ENCODE assay signal across 8 mouse cellular contexts in genomic region chr11:80779527-80780344, GRCm38 (mm10). TPM values are rescaled to one million over a fixed set of nuclear protein-coding genes. Genes with fewer than 3 reads are reported as not detected.
A peak's percentile ranks its signal among the peaks of the same experiment; 100 is the strongest.
DNase-seq lines count a peak whose midpoint lies in the region; ATAC-seq and TF ChIP-seq lines count a peak whose summit lies in the region.

Gene Myo1d, minus strand, starts transcription at chr11:80780025.

- H3K36me3 ChIP-seq in hindbrain, embryonic 11.5 days (ENCODE audit: control insufficient read depth, insufficient read depth, low read length), result no peaks in the 10 kb centered on the region
- H3K36me3 ChIP-seq in lung, embryonic 16.5 days (ENCODE audit: control insufficient read depth, insufficient read depth, low read length), result no peaks in the 10 kb centered on the region

- 0 out of 2 replicates have a peak, but pooled peaks cover 2% of the 10 kb centered on the region for H3K4me1 ChIP-seq in hindbrain, embryonic 11.5 days (replicated peaks; ENCODE audit: control insufficient read depth, insufficient read depth, low read length)
- peaks cover 10% of the 10 kb centered on the region for H3K4me1 ChIP-seq in lung, embryonic 16.5 days (replicated peaks; ENCODE audit: control insufficient read depth, insufficient read depth, low read length)

- in situ Hi-C loops in Patski (cut with MboI; ENCODE audit: low pct_unique_long_range_greater_than_20kb), result loop anchor here (5.0 kb wide), 1 partner anchor 82 kb away; no protein-coding TSS in a partner anchor

- peak; percentile 88 for ATAC-seq in Patski
- ATAC-seq in hindbrain, embryonic 11.5 days (ENCODE audit: low FRiP score), result peak; percentile 94
- peak; percentile 97 for ATAC-seq in lung, embryonic 16.5 days (ENCODE audit: low read depth)

- H3K27ac ChIP-seq in hindbrain, embryonic 11.5 days (ENCODE audit: low read depth, low read length), result no peak within 1 kb of the TSS
- H3K27ac ChIP-seq in lung, embryonic 16.5 days (ENCODE audit: low read length), result peak within 1 kb of the TSS; percentile 94

- POLR2A ChIA-PET in Patski (lab: Charles Lee), result interaction anchor here (1.0 to 1.4 kb wide), 4 partner anchors 14 to 87 kb away, joined by 3 to 6 read pairs (median 3); no protein-coding TSS in a partner anchor

- no peak for DNase-seq in Patski (ENCODE audit: low read depth, low spot score)
- DNase-seq in cerebellum, postnatal 10 days, result peak; percentile 94
- peak; percentile 43 to 80 for DNase-seq in frontal cortex, postnatal 10 days (ENCODE audit: low spot score in 2 of 2)
- DNase-seq in hindbrain, embryonic 11.5 days (ENCODE audit: low spot score), result peak; percentile 90
- DNase-seq in layer of hippocampus, adult 9-11 months, result peak; percentile 78
- peak; percentile 58 for DNase-seq in ovary, postnatal 10 days (ENCODE audit: low spot score)
- DNase-seq in thymus, postnatal 0 days (ENCODE audit: low spot score), result peak; percentile 87

- under 1% methylated on average over 67 of the region's 87 CpGs for WGBS in hindbrain, embryonic 11.5 days
- WGBS in lung, embryonic 16.5 days, result under 1% methylated on average over 38 of the region's 87 CpGs

- no peaks in the 10 kb centered on the region for H3K27me3 ChIP-seq in Patski
- H3K27me3 ChIP-seq in hindbrain, embryonic 11.5 days (ENCODE audit: control insufficient read depth, insufficient read depth, low read length), result peaks cover 4% of the 10 kb centered on the region
- no peaks in the 10 kb centered on the region for H3K27me3 ChIP-seq in lung, embryonic 16.5 days (ENCODE audit: control insufficient read depth, insufficient read depth, low read depth, low read length)

- CTCF ChIA-PET in Patski (lab: Charles Lee), result interaction anchor here (0.8 to 2.9 kb wide), 15 partner anchors 10 to 87 kb away, joined by 3 to 13 read pairs (median 5); no protein-coding TSS in a partner anchor

- H3K4me3 ChIP-seq in hindbrain, embryonic 11.5 days (ENCODE audit: low read depth, low read length), result peak within 1 kb of the TSS; percentile 69
- H3K4me3 ChIP-seq in lung, embryonic 16.5 days (ENCODE audit: low read length), result peak within 1 kb of the TSS; percentile 86

- TF ChIP-seq CTCF in Patski (IDR thresholded peaks at IDR 0.05), result peak; percentile 98

- H3K9ac ChIP-seq in hindbrain, embryonic 11.5 days (ENCODE audit: low read depth, low read length), result peak within 1 kb of the TSS; percentile 45
- peak within 1 kb of the TSS; percentile 87 for H3K9ac ChIP-seq in lung, embryonic 16.5 days (ENCODE audit: low read length)

- H3K4me2 ChIP-seq in hindbrain, embryonic 11.5 days (replicated peaks; ENCODE audit: low read depth, low read length), result peak within 1 kb of the TSS; percentile 92
- peak within 1 kb of the TSS; percentile 92 for H3K4me2 ChIP-seq in lung, embryonic 16.5 days (ENCODE audit: low read depth, low read length)

- no peaks in the 10 kb centered on the region for H3K9me3 ChIP-seq in hindbrain, embryonic 11.5 days (ENCODE audit: control insufficient read depth, low read length)
- H3K9me3 ChIP-seq in lung, embryonic 16.5 days (ENCODE audit: control insufficient read depth, low read length), result no peaks in the 10 kb centered on the region

RNA-seq across cellular contexts. Expression of gene Myo1d, which starts in this region (rescaled TPM):
- polyA plus RNA-seq in Patski (2021), result 36.9 TPM
- polyA plus RNA-seq in hindbrain, embryonic 11.5 days (2014; fragmentation: Nextera tagmentation; extraction: Ambion mirVana), result 2.9 and 3.6 TPM in 2 replicates
- 21.0 and 21.7 TPM in 2 replicates for polyA plus RNA-seq in lung, embryonic 16.5 days (2015; fragmentation: Nextera tagmentation; extraction: Ambion mirVana)
- polyA plus RNA-seq in thymus, postnatal 0 days (2015; fragmentation: Nextera tagmentation; extraction: Ambion mirVana), result 2.5 and 2.8 TPM in 2 replicates
